Mouse (Mus musculus): ENCODE data around the gene Tnni1. TPM values are rescaled to one million over a fixed set of nuclear protein-coding genes. Genes with fewer than 3 reads are reported as not detected.
A peak's percentile ranks its signal among the peaks of the same experiment; 100 is the strongest.

Gene Tnni1
- total RNA-seq, 1 experiment = 1.1 TPM

- Histone ChIP-seq H3K27ac (ENCODE audit: insufficient read depth, low read depth, low read length, poor library complexity, severe bottlenecking) (no peak overlapping the region), H3K9me3 (ENCODE audit: control insufficient read depth, insufficient read depth, low read depth, low read length) (no peaks in the 10 kb centered on the region), H3K4me1 (ENCODE audit: control insufficient read depth in 2 of 2, insufficient read depth in 2 of 2, low read length in 2 of 2, poor library complexity in 1 of 2) (peaks cover 5 to 15% of the 10 kb centered on the region in 2 experiments; a peak in 3 of 4 replicates), H3K4me3 (ENCODE audit: insufficient read depth in 1 of 2, low read depth in 1 of 2, low read length in 2 of 2, poor library complexity in 1 of 2, severe bottlenecking in 1 of 2) (peak overlapping the region; percentile 82 to 98), H3K36me3 (ENCODE audit: control insufficient read depth, insufficient read depth, low read length, poor library complexity, severe bottlenecking) (peaks cover 18% of the 10 kb centered on the region), H3K9ac (ENCODE audit: insufficient read depth, low read depth, low read length, poor library complexity, severe bottlenecking) (peak overlapping the region; percentile 93; the same call in 1 of the 2 replicates)
- no peak for DNase-seq (ENCODE audit: low read depth, low spot score)
- TF ChIP-seq HCFC1 (IDR thresholded peaks at IDR 0.05; ENCODE audit: borderline replicate concordance, insufficient read depth, low read length) (no peak), MAFK (IDR thresholded peaks at IDR 0.05; ENCODE audit: insufficient read depth, low read depth, low read length) (no peak), ZC3H11A (IDR thresholded peaks at IDR 0.05; ENCODE audit: borderline replicate concordance, low read depth, low read length) (no peak), CHD2 (IDR thresholded peaks at IDR 0.05; ENCODE audit: low read depth, low read length) (no peak), ZNF384 (IDR thresholded peaks at IDR 0.05; ENCODE audit: low read depth, low read length) (no peak)
- in situ Hi-C loops (cut with MboI; ENCODE audit: low sequenced_read_pairs in 2 of 2, unreplicated experiment in 2 of 2) = no loop called here
These were observed 11.8 kb upstream of the Tnni1 start for GRCm38 (mm10) chr1:135767324-135767890.

DNA sequence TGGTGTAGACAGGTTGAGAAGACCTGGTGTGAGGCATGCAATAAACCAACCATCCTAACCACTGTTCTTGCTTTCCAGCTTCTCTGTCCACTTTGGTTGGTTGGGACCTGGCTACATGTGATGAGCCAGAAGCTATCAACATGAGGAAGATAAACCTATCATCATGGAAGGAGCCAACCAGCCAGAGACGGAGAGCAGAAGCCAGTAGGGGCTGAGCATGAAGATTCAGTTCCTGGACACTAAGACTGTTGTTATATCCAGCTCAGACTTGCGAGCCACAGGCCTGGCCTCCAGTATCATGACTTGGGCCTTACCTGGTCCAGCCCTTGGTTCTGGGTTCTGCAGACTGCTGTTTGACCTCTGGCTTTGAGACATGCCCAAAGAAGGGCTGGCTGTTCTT, 10.8 kb upstream of the Tnni1 start:
- Histone ChIP-seq H3K9ac (ENCODE audit: insufficient read depth, low read depth, low read length, poor library complexity, severe bottlenecking) (no peak overlapping the region), H3K36me3 (ENCODE audit: control insufficient read depth, insufficient read depth, low read length, poor library complexity, severe bottlenecking) (peaks cover 18% of the 10 kb centered on the region), H3K27ac (ENCODE audit: insufficient read depth, low read depth, low read length, poor library complexity, severe bottlenecking) (no peak overlapping the region), H3K4me3 (ENCODE audit: insufficient read depth in 1 of 2, low read depth in 1 of 2, low read length in 2 of 2, poor library complexity in 1 of 2, severe bottlenecking in 1 of 2) (peak overlapping the region in 1 of 2 experiments; percentile 98; a peak in 1 of 4 replicates), H3K4me1 (ENCODE audit: control insufficient read depth in 2 of 2, insufficient read depth in 2 of 2, low read length in 2 of 2, poor library complexity in 1 of 2) (peaks cover 2 to 15% of the 10 kb centered on the region in 2 experiments; a peak in 3 of 4 replicates), H3K9me3 (ENCODE audit: control insufficient read depth, insufficient read depth, low read depth, low read length) (no peaks in the 10 kb centered on the region)
- no peak for TF ChIP-seq ZNF384 (IDR thresholded peaks at IDR 0.05; ENCODE audit: low read depth, low read length)
- no peak for TF ChIP-seq ZC3H11A (IDR thresholded peaks at IDR 0.05; ENCODE audit: borderline replicate concordance, low read depth, low read length)
- no peak for TF ChIP-seq HCFC1 (IDR thresholded peaks at IDR 0.05; ENCODE audit: borderline replicate concordance, insufficient read depth, low read length)
- no peak for TF ChIP-seq MAFK (IDR thresholded peaks at IDR 0.05; ENCODE audit: insufficient read depth, low read depth, low read length)
- no peak for TF ChIP-seq CHD2 (IDR thresholded peaks at IDR 0.05; ENCODE audit: low read depth, low read length)
- in situ Hi-C loops (cut with MboI; ENCODE audit: low sequenced_read_pairs in 2 of 2, unreplicated experiment in 2 of 2) = no loop called here
- DNase-seq (ENCODE audit: low read depth, low spot score) = no peak

GRCm38 (mm10) chr1:135770237-135770636, 9.0 kb upstream of the Tnni1 start:
- H3K27ac ChIP-seq (ENCODE audit: insufficient read depth, low read depth, low read length, poor library complexity, severe bottlenecking) = no peak overlapping the region
- no peak for TF ChIP-seq ZC3H11A (IDR thresholded peaks at IDR 0.05; ENCODE audit: borderline replicate concordance, low read depth, low read length)
- no peak for TF ChIP-seq MAFK (IDR thresholded peaks at IDR 0.05; ENCODE audit: insufficient read depth, low read depth, low read length)
- TF ChIP-seq CHD2 (IDR thresholded peaks at IDR 0.05; ENCODE audit: low read depth, low read length) = no peak
- no peak for TF ChIP-seq ZNF384 (IDR thresholded peaks at IDR 0.05; ENCODE audit: low read depth, low read length)
- no peak for TF ChIP-seq HCFC1 (IDR thresholded peaks at IDR 0.05; ENCODE audit: borderline replicate concordance, insufficient read depth, low read length)
- DNase-seq (ENCODE audit: low read depth, low spot score) = no peak
- peaks cover 18% of the 10 kb centered on the region for H3K36me3 ChIP-seq (ENCODE audit: control insufficient read depth, insufficient read depth, low read length, poor library complexity, severe bottlenecking)
- in situ Hi-C loops (cut with MboI; ENCODE audit: low sequenced_read_pairs in 2 of 2, unreplicated experiment in 2 of 2) = no loop called here
- H3K9ac ChIP-seq (ENCODE audit: insufficient read depth, low read depth, low read length, poor library complexity, severe bottlenecking) = no peak overlapping the region
- H3K4me3 ChIP-seq (ENCODE audit: insufficient read depth in 1 of 2, low read depth in 1 of 2, low read length in 2 of 2, poor library complexity in 1 of 2, severe bottlenecking in 1 of 2) = no peak overlapping the region
- peaks cover 2 to 8% of the 10 kb centered on the region in 2 experiments; a peak in 3 of 4 replicates for H3K4me1 ChIP-seq (ENCODE audit: control insufficient read depth in 2 of 2, insufficient read depth in 2 of 2, low read length in 2 of 2, poor library complexity in 1 of 2)
- no peaks in the 10 kb centered on the region for H3K9me3 ChIP-seq (ENCODE audit: control insufficient read depth, insufficient read depth, low read depth, low read length)

DNA sequence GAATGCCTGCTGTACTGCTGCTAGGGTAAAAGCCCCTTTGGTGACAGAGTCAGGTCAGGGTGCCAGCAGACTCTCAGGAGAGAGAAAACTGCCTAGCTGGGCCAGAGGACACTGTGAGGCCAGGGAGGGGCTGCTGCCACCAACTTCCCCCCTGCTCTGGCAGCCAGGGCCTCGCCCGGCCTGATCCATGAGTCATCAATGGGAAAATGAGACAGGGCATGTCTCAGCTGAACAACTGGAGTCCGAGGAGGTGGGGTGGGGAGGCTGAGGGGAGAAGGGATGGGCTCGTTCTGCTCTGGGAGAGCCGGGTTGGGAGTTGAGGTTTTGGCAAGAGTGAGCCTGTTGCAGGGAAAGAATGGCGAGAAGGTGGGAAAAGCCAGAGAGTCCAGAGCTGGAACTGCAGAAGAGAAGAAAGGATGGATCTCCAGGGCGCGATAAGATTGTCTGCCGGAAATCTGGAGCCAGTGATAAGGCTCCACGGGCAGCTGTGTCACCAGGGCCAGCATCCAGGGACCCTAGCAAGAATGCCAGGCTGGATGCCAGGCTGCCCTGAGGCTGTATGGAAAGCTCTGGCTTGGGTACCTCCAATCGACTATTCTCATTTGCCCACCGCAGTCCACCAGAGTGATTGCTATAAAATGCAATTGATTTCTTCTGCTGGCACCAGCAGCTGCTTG, 8.2 kb upstream of the Tnni1 start:
- in situ Hi-C loops (cut with MboI; ENCODE audit: low sequenced_read_pairs in 2 of 2, unreplicated experiment in 2 of 2) = no loop called here

More for the DNA sequence above, 8.2 kb upstream of the Tnni1 start:
- no peak for TF ChIP-seq CHD2 (IDR thresholded peaks at IDR 0.05; ENCODE audit: low read depth, low read length)
- TF ChIP-seq ZNF384 (IDR thresholded peaks at IDR 0.05; ENCODE audit: low read depth, low read length) = no peak
- TF ChIP-seq MAFK (IDR thresholded peaks at IDR 0.05; ENCODE audit: insufficient read depth, low read depth, low read length) = no peak
- TF ChIP-seq HCFC1 (IDR thresholded peaks at IDR 0.05; ENCODE audit: borderline replicate concordance, insufficient read depth, low read length) = no peak
- no peak for TF ChIP-seq ZC3H11A (IDR thresholded peaks at IDR 0.05; ENCODE audit: borderline replicate concordance, low read depth, low read length)
- no peak overlapping the region for H3K4me3 ChIP-seq (ENCODE audit: insufficient read depth in 1 of 2, low read depth in 1 of 2, low read length in 2 of 2, poor library complexity in 1 of 2, severe bottlenecking in 1 of 2)
- peaks cover 0 to 4% of the 10 kb centered on the region in 2 experiments; a peak in 2 of 4 replicates for H3K4me1 ChIP-seq (ENCODE audit: control insufficient read depth in 2 of 2, insufficient read depth in 2 of 2, low read length in 2 of 2, poor library complexity in 1 of 2)
- no peak overlapping the region for H3K27ac ChIP-seq (ENCODE audit: insufficient read depth, low read depth, low read length, poor library complexity, severe bottlenecking)
- no peak for DNase-seq (ENCODE audit: low read depth, low spot score)
- no peaks in the 10 kb centered on the region for H3K9me3 ChIP-seq (ENCODE audit: control insufficient read depth, insufficient read depth, low read depth, low read length)
- no peak overlapping the region for H3K9ac ChIP-seq (ENCODE audit: insufficient read depth, low read depth, low read length, poor library complexity, severe bottlenecking)
- peaks cover 18% of the 10 kb centered on the region for H3K36me3 ChIP-seq (ENCODE audit: control insufficient read depth, insufficient read depth, low read length, poor library complexity, severe bottlenecking)
